Mouse (Mus musculus) E14TG2a.4 (cell line): ENCODE measurements around the gene Sh3d19.

Source experiments
- CTCF ChIP-seq: conservative IDR thresholded peaks from 2 replicates; pipeline ENCODE4 v1.5.1; 2014; ENCODE audit warnings: low read length
- NANOG ChIP-seq: IDR thresholded peaks from 2 replicates; pipeline ENCODE4 v1.6.1; 2014; ENCODE audit warnings: borderline replicate concordance, low read length, mixed read lengths
- POU5F1 ChIP-seq: IDR thresholded peaks from 2 replicates; pipeline ENCODE4 v1.6.1; 2014; ENCODE audit warnings: low read length, borderline replicate concordance

DNA sequence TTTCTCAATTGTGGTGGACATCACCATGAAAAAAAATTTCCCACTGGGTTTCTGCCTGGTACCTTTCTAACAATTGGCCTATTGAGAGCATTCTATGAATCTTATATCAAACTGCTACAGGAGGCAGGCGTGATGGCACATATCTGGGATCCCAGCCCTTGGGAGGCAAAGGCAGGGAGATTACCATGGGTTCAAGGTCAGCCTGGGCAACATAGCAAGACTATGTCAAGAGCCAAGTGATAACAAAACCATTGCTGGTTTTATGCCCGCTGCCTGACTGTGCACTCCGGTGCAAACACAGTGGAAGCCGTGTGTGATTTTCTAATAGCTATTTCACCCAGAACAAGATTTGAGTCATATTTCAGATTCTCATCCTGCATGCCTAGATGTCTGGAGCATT, 20.0 kb upstream of the Sh3d19 start:
- no peak for TF ChIP-seq CTCF
- TF ChIP-seq NANOG, result no peak
- no peak for TF ChIP-seq POU5F1
